Mouse (Mus musculus): ENCODE data around the gene Plet1. TPM values are rescaled to one million over a fixed set of nuclear protein-coding genes. Genes with fewer than 3 reads are reported as not detected.
A peak's percentile ranks its signal among the peaks of the same experiment; 100 is the strongest.

Gene Plet1
- total and polyA plus RNA-seq, 3 experiments: 0.08 to 0.19 TPM; not detected in 1

DNA sequence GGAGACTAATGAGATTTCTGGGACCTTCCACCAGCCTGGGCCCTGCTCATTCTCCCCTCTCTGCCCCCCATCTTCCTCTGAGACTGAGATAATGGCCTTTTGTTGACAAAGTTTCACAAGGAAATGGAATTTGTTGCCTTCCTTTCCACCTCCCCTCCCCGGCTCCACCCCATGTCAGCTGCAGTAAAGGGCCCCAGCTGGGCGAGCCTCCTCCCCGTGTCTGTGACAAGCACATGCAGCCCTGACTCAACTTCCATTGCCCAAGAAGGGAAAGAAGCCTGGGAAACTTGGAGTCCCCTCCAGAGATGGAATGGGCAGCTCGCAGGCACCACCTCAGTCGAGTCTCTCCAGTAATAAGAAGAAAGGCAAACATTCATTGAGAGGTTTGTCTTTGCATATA, 15.5 kb upstream of the Plet1 start:
- Histone ChIP-seq H3K9ac (ENCODE audit: insufficient read depth, low read depth) (no peak overlapping the region), H3K27ac (ENCODE audit: insufficient read depth, low read depth) (no peak overlapping the region), H3K4me2 (ENCODE audit: insufficient read depth, low read depth, poor library complexity, severe bottlenecking) (no peak overlapping the region), H3K79me2 (replicated peaks; ENCODE audit: control insufficient read depth, extremely low read depth, insufficient read depth, poor library complexity, severe bottlenecking) (no peaks in the 10 kb centered on the region), H3K4me3 (replicated peaks in 1 of 3; ENCODE audit: low read depth in 2 of 3, low read length in 2 of 3, poor library complexity in 1 of 3) (no peak overlapping the region), H3K4me1 (ENCODE audit: control insufficient read depth in 1 of 2, insufficient read depth in 2 of 2) (peaks cover 10 to 47% of the 10 kb centered on the region in 2 experiments), H3K27me3 (replicated peaks) (no peaks in the 10 kb centered on the region), H3K36me3 (replicated peaks in 1 of 2; ENCODE audit: control insufficient read depth in 1 of 2, insufficient read depth in 1 of 2, low read length in 1 of 2) (no peaks in the 10 kb centered on the region), H3K9me3 (replicated peaks; ENCODE audit: low read length) (no peaks in the 10 kb centered on the region)
- in situ Hi-C loops (cut with MboI; ENCODE audit: low pct_ligation_motif_present, low pct_unique_long_range_greater_than_20kb, low sequenced_read_pairs) (no loop called here), dilution Hi-C loops (cut with MboI; ENCODE audit: extremely low pct_ligation_motif_present, extremely low pct_unique_long_range_greater_than_20kb, low sequenced_read_pairs) (no loop called here)
- TF ChIP-seq ETS1 (conservative IDR thresholded peaks at IDR 0.05; ENCODE audit: low read depth, low read length): peak; percentile 16; the same call in 1 of the 2 replicates
- 0 out of 2 replicates have a peak, but pooled peaks have one; percentile 36 for TF ChIP-seq SIN3A (IDR thresholded peaks at IDR 0.05; ENCODE audit: low read length)
- no peak for TF ChIP-seq MYC (IDR thresholded peaks at IDR 0.05; ENCODE audit: low read depth, low read length)
- DNase-seq (ENCODE audit: extremely low read depth): no peak

GRCm38 (mm10) chr9:50479476-50479875, 14.8 kb upstream of the Plet1 start:
- in situ Hi-C loops (cut with MboI; ENCODE audit: low pct_ligation_motif_present, low pct_unique_long_range_greater_than_20kb, low sequenced_read_pairs): no loop called here
- no peak overlapping the region for H3K27ac ChIP-seq (ENCODE audit: insufficient read depth, low read depth)

DNA sequence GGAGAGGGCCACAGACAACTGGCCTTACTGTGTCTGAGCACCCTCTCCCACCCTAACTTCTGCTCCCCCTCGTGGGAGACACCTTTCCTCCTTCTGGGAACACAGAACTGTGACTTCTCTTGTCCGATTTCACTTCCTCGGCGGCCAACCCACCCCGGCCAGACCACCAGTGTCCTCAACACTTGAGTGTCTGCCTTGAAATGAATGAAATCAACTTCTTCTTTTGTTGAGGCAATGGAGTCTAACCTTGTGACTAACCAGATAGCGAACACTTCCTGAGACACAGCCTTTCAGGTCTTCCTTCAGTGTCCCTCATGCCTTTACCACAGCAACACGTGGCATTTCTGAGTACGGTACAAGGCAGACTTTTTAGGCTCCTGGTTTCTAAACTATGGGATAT, 11.6 kb upstream of the Plet1 start:
- H3K4me3 ChIP-seq (replicated peaks in 1 of 3; ENCODE audit: low read depth in 2 of 3, low read length in 2 of 3, poor library complexity in 1 of 3): no peak overlapping the region
- in situ Hi-C loops (cut with MboI; ENCODE audit: low pct_ligation_motif_present, low pct_unique_long_range_greater_than_20kb, low sequenced_read_pairs) (no loop called here), dilution Hi-C loops (cut with MboI; ENCODE audit: extremely low pct_ligation_motif_present, extremely low pct_unique_long_range_greater_than_20kb, low sequenced_read_pairs) (no loop called here)
- H3K27me3 ChIP-seq (replicated peaks): no peaks in the 10 kb centered on the region
- DNase-seq (ENCODE audit: extremely low read depth): no peak
- H3K4me1 ChIP-seq (ENCODE audit: control insufficient read depth in 1 of 2, insufficient read depth in 2 of 2): peaks cover 5 to 24% of the 10 kb centered on the region in 2 experiments
- H3K36me3 ChIP-seq (replicated peaks in 1 of 2; ENCODE audit: control insufficient read depth in 1 of 2, insufficient read depth in 1 of 2, low read length in 1 of 2): no peaks in the 10 kb centered on the region
- no peak overlapping the region for H3K27ac ChIP-seq (ENCODE audit: insufficient read depth, low read depth)
- H3K9me3 ChIP-seq (replicated peaks; ENCODE audit: low read length): no peaks in the 10 kb centered on the region
- H3K79me2 ChIP-seq (replicated peaks; ENCODE audit: control insufficient read depth, extremely low read depth, insufficient read depth, poor library complexity, severe bottlenecking): no peaks in the 10 kb centered on the region
- no peak overlapping the region; the same call in 1 of the 2 replicates for H3K9ac ChIP-seq (ENCODE audit: insufficient read depth, low read depth)
- TF ChIP-seq POLR2AphosphoS2 (IDR thresholded peaks at IDR 0.05; ENCODE audit: low read depth, low read length) (no peak), BHLHE40 (IDR thresholded peaks at IDR 0.05; ENCODE audit: low read depth, low read length) (no peak), USF1 (IDR thresholded peaks at IDR 0.05; ENCODE audit: low read depth, low read length) (no peak), JUND (conservative IDR thresholded peaks at IDR 0.05; ENCODE audit: low read depth, low read length) (no peak), CTCF (conservative IDR thresholded peaks at IDR 0.05 in 1 of 2, IDR thresholded peaks at IDR 0.05 in 1 of 2; ENCODE audit: low read depth in 2 of 2, low read length in 2 of 2) (no peak), ELF1 (IDR thresholded peaks at IDR 0.05; ENCODE audit: low read depth, low read length) (no peak)
- no peak overlapping the region for H3K4me2 ChIP-seq (ENCODE audit: insufficient read depth, low read depth, poor library complexity, severe bottlenecking)

More at GRCm38 (mm10) chr9:50479476-50479875, 14.8 kb upstream of the Plet1 start:
- H3K4me1 ChIP-seq (ENCODE audit: control insufficient read depth in 1 of 2, insufficient read depth in 2 of 2): peaks cover 10 to 45% of the 10 kb centered on the region in 2 experiments
- no peaks in the 10 kb centered on the region for H3K36me3 ChIP-seq (replicated peaks in 1 of 2; ENCODE audit: control insufficient read depth in 1 of 2, insufficient read depth in 1 of 2, low read length in 1 of 2)
- TF ChIP-seq ZNF384 (IDR thresholded peaks at IDR 0.05; ENCODE audit: low read depth, low read length): no peak
- no peak for TF ChIP-seq ZMIZ1 (IDR thresholded peaks at IDR 0.05; ENCODE audit: low read depth, low read length)
- TF ChIP-seq USF2 (conservative IDR thresholded peaks at IDR 0.05; ENCODE audit: low read depth, low read length): no peak
- TF ChIP-seq CHD2 (IDR thresholded peaks at IDR 0.05; ENCODE audit: low read length): no peak
- TF ChIP-seq TBP (conservative IDR thresholded peaks at IDR 0.05; ENCODE audit: low read depth, low read length): no peak
- no peak for TF ChIP-seq SMC3 (IDR thresholded peaks at IDR 0.05; ENCODE audit: low read depth, low read length)
- TF ChIP-seq ELF1 (IDR thresholded peaks at IDR 0.05; ENCODE audit: low read depth, low read length): no peak
- no peak for TF ChIP-seq RCOR1 (conservative IDR thresholded peaks at IDR 0.05; ENCODE audit: low read depth, low read length)
- no peak for TF ChIP-seq NELFE (IDR thresholded peaks at IDR 0.05; ENCODE audit: low read depth, low read length)
- no peak for TF ChIP-seq MEF2A (IDR thresholded peaks at IDR 0.05; ENCODE audit: borderline replicate concordance, low read depth, low read length)
- no peak overlapping the region for H3K4me2 ChIP-seq (ENCODE audit: insufficient read depth, low read depth, poor library complexity, severe bottlenecking)
- no peaks in the 10 kb centered on the region for H3K79me2 ChIP-seq (replicated peaks; ENCODE audit: control insufficient read depth, extremely low read depth, insufficient read depth, poor library complexity, severe bottlenecking)
- no peak for DNase-seq (ENCODE audit: extremely low read depth)
- H3K4me3 ChIP-seq (replicated peaks in 1 of 3; ENCODE audit: low read depth in 2 of 3, low read length in 2 of 3, poor library complexity in 1 of 3): no peak overlapping the region
- no peak overlapping the region for H3K9ac ChIP-seq (ENCODE audit: insufficient read depth, low read depth)
- no peaks in the 10 kb centered on the region for H3K27me3 ChIP-seq (replicated peaks)
- H3K9me3 ChIP-seq (replicated peaks; ENCODE audit: low read length): no peaks in the 10 kb centered on the region
- dilution Hi-C loops (cut with MboI; ENCODE audit: extremely low pct_ligation_motif_present, extremely low pct_unique_long_range_greater_than_20kb, low sequenced_read_pairs): no loop called here

All from CH12.LX (cell line).